Mouse (Mus musculus): ENCODE data around the gene Limch1. TPM values are rescaled to one million over a fixed set of nuclear protein-coding genes. Genes with fewer than 3 reads are reported as not detected.

Limch1 gene
- polyA plus RNA-seq (2015; fragmentation: Illumina TruSeq; extraction: RNeasy Lipid Tissue Mini Kit (QIAGEN cat#74804); ENCODE audit: low read depth, low replicate concordance) = 62.1 TPM

DNA sequence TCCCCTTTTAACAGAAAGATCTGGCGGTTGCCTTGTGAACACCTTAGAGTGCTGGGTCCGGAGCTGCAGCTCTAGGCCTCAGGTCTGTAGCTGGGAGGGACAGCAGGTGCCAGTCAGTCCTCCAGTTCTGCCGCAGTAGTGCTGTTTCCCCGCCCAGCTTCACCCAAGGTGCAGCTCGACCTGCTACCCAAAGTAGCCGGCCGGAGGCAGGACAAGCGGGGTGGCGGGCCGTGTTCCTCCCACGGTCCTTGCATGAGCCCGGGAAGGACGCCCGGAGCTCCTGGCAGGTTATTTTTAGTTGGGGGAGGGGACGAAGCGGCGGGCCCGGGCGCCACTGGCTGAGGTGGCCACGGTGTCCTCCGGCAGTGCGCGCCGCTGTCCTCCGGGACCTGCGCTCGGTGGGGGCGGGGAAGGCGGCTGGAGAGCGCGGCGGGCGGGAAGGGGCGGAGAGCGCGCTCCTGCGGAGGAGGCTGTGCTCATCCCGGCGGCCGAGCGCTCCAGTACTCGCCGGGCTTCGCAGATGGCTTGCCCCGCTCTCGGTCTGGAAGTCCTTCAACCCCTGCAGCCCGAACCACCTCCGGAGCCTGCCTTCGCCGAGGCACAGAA is at the start of gene Limch1:
Gene Limch1, plus strand, starts transcription at position 438 of the 606 bp plus-strand sequence.

DNA sequence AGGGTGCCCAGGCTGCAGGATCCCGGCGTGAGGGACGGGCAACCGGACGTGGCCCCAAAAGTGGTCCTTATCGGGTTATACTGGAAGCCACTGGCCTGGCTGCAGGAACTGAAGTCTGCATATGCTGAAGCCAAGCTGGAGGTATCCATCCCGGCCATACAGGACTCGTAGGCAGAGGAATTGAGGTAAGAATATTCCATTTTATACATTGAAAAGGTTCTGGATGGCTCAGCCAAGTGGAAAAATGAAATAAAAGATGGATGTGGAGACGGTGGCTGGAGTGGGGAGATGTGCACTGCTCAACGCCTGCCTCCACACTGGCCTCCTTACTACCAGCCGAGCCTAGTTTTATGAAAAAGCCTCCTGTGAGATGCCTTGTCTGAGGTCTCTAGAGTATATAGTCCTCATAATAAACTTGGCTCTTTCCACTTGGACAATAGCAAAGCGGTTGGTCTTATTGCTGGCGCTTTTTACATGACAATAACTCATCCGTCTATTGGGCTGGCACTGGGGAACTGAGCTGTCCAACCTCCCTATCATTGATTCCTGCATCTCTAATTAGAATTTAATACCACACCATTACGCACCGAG is 353.2 kb downstream of the Limch1 start, which contains the start of gene Phox2b:
Gene Phox2b, minus strand, starts transcription at position 569 of the 591 bp plus-strand sequence.

Other genes starting within 250 kb of the Limch1 start
- 31.0 TPM for gene Apbb2, start 127.0 kb upstream of the Limch1 start, polyA plus RNA-seq (2015; fragmentation: Illumina TruSeq; extraction: RNeasy Lipid Tissue Mini Kit (QIAGEN cat#74804); ENCODE audit: low read depth, low replicate concordance)
- 1,231 TPM for gene Uchl1, start 69.7 kb upstream of the Limch1 start, polyA plus RNA-seq (2015; fragmentation: Illumina TruSeq; extraction: RNeasy Lipid Tissue Mini Kit (QIAGEN cat#74804); ENCODE audit: low read depth, low replicate concordance)

All from brain, adult 10 weeks (tissue).